Mouse (Mus musculus): ENCODE measurements around the gene Ssbp1. TPM values are rescaled to one million over a fixed set of nuclear protein-coding genes. Genes with fewer than 3 reads are reported as not detected.

Gene Ssbp1
- total RNA-seq, 4 experiments from 2014 or later = 27.5 to 36.0 (median 29.2) TPM

DNA sequence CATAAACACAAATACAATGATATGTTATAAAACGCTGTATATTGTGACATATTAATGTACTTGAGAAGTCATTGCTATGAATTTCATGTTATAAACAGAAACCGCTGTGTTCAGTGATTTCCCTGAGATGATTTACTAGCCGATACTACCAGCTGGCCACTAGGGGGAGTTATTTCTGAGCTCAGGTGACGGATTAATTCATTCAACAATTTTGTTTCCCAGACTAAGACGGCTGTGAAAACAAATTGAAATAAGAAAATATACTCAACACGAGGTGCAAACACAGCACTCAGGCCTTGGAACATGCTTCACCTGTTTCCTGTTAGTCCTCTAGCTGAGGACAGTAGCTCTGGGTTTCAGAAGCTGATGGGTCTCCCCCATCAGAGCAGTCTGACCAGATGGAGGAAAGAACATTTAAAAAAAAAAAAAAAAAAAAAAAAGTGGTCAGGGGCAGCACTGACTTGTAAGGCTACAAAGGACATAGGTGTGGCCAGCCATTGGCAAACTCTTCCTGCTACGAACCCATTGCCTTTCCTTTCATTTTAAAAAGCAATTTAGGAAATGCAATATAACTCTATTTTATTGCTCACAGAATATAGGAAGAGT is 16.6 kb upstream of the Ssbp1 start:
- no peak for DNase-seq (ENCODE audit: low spot score in 2 of 2)

DNA sequence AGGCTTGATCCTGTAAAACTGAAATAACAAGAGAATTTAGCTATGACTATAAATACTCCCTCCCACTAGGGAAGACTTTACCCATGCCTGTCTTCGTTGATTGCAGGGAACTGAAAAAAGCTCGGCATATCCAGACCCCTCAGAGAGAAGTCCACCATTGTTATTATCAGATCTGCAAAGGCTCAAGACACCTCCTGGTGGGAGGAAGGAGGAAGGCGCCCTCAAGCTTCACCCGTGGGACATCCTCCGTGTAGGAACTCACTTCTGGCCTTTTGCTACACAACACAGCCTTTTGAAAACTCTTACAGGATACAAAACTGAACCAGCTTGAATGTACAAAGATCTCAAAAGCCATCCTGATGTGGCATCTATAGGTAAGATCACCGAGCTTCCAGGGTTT is 5.4 kb upstream of the Ssbp1 start:
- DNase-seq (ENCODE audit: low spot score in 2 of 2) = no peak

DNA sequence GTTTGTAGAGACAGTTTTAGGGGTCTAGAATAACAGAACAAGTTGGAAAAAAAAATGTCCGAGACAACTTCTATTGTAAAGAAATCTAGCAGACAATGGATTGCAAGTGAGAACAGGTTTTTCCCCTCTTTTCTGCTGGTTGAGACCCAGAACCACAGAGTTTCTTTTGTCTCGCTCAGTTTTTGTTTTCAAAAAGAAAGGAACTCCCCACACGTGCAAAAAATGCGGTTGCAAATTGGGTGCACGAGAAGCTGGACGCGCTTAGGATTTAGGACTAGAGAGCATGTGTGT is 513 bp downstream of the Ssbp1 start:
- DNase-seq (ENCODE audit: low spot score in 2 of 2) = no peak

DNA sequence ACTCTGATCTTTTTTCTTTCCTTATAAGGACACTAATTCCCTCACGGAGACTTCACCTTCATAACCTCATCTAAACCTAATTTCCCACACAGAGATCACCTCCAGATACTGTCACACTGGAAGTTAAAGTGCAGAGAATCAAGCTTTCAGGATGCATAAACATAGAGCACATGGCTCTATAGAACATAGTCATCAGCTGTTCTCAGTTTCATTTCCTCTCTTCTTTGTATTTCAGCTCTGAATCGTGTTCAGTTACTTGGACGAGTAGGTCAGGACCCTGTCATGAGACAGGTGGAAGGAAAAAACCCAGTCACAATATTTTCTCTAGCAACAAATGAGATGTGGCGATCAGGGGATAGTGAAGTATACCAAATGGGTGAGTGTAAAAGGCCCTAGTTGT is 5.0 kb downstream of the Ssbp1 start:
- no peak for DNase-seq (ENCODE audit: low spot score in 2 of 2)

DNA sequence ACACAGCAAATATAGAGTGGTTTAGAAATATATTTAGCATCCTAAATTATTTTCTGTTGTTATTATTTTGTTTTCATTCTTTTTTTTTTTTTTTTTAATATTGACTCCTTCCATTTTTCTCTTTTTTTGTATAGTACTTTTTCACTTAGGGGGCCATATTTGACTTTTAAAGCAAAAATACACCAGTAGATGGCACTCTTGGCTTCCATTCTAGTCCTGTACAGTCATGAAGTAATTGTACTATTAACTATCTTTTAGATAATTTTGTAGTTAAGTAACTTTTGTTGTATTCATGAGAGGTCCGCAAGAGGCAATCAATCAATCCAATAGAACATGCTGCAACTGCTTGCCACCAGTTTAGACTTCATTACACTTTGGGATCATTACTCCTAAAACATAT is 8.6 kb downstream of the Ssbp1 start:
- no peak for DNase-seq (ENCODE audit: low spot score in 2 of 2)

DNA sequence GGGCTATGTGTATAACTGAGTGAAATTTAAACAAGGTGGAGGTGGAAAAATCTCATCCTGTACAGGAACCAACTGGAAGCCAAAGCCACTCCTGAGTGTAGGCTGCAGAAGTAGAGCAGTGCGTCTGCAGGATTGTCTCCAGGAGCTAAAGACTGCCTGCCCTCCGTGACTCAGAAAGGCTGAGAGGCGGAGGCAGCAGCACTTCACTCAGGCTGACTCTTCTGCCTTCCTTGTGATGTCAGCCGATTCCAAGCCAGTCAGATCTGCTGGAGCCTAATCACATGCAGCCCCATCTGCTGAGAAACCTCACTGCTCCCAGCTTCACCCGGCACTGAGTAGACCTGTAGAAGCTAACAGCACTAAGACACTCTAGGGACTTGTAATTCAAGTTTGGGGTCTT is 11.2 kb downstream of the Ssbp1 start:
- peak in 1 of 2 experiments; percentile 8 for DNase-seq (ENCODE audit: low spot score in 2 of 2)

DNA sequence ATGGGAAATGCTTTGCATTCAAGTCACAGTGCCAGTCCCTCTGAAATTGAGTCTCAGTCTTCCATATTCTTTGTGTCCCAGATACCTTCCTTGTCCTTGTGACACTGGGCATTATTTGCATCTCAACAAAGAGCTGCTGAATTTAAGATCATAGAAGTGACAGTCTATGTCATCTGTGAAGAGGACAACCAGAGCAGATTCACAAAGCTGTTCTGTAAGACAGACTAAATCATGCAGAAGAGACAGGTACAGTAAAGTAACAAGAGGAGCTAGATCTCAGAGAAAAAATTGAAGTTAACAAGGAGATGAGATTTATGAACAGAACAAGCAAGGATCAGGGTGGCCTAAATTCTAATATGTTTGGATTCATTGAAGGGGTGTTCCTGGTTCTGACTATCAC is 19.8 kb downstream of the Ssbp1 start, which contains the start of gene Tas2r137:
Tas2r137 (plus strand) TSS at position 301 of the 400 bp plus-strand sequence.
- DNase-seq (ENCODE audit: low spot score in 2 of 2) = no peak

DNA sequence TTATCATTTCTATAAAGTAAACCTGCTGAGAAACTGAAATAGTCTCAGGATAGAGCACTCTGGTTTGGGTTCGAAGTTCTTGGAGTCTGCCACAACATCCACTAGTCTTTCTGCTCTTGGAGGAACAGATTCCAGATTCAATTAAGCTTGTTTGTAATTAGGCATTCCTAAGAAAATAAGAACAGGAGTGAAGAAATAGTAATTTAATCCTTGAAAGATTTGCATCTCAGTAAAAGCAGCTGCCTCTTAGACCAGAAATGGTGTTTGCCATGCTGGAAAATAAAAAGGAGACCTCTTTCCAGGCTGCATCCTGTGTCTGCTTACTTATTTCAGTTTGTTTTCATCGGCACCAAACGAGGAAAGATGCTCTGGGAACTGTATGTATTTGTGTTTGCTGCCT is 22.1 kb downstream of the Ssbp1 start, which contains the start of gene Tas2r108:
Tas2r108 (plus strand) TSS at position 301 of the 400 bp plus-strand sequence.
- no peak for DNase-seq (ENCODE audit: low spot score in 2 of 2)

DNA sequence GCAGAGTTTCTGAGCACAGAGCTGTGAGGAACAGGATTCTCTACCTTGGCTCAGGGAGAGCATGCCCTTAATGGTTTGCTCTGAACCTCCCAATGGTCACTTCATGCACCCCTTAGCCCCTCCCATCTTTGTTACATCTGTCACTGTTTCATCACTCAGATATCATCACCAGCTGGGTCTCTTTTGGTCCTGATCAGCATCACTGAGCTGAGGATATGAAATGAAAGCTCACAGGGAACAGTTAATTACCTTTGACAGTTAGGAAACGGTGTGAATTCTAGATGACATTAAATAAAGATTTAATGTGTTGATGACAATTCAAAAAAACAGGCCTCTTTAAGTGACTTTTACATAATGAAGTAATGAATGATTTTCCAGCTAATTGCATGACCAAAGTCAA is 48.3 kb downstream of the Ssbp1 start, which contains the start of gene Prss37:
Prss37 (minus strand) TSS at position 101 of the 400 bp plus-strand sequence.
- DNase-seq (ENCODE audit: low spot score in 2 of 2) = no peak

Other genes with a start within 250 kb of the Ssbp1 start
- gene Agk, start 146.2 kb upstream of the Ssbp1 start, total RNA-seq (2022) = 10 to 100 TPM; 37.3 to 47.3 (median 40.7) TPM
- 10 to 100 TPM; 52.2 to 62.2 (median 57.3) TPM for gene E330009J07Rik, start 35.2 kb upstream of the Ssbp1 start, total RNA-seq (2022)
- under 1 TPM in 1 of 4 experiments, not detected in 3; 0.17 TPM for gene Wee2, start 32.3 kb upstream of the Ssbp1 start, total RNA-seq (2022)
- not detected for gene Tas2r137, start 19.9 kb downstream of the Ssbp1 start, total RNA-seq (2022)
- gene Tas2r108, start 22.2 kb downstream of the Ssbp1 start, total RNA-seq (2022) = not detected
- gene Prss37, start 48.2 kb downstream of the Ssbp1 start, total RNA-seq (2022) = not detected
- gene Olfr461, start 83.7 kb downstream of the Ssbp1 start, total RNA-seq (2022) = not detected
- gene Olfr460, start 98.1 kb downstream of the Ssbp1 start, total RNA-seq (2022) = not detected
- 1 to 10 TPM in 2 of 4 experiments, under 1 TPM in 2; 0.67 to 4.2 (median 2.0) TPM for gene Clec5a, start 114.5 kb downstream of the Ssbp1 start, total RNA-seq (2022)
- not detected for gene Tas2r138, start 142.0 kb downstream of the Ssbp1 start, total RNA-seq (2022)
- gene Mgam, start 157.5 kb downstream of the Ssbp1 start, total RNA-seq (2022) = under 1 TPM in 1 of 4 experiments, not detected in 3; 0.39 TPM